Mouse (Mus musculus) hindbrain, embryonic 14.5 days (tissue): Measurements from ENCODE around the gene Dydc1. TPM values are rescaled to one million over a fixed set of nuclear protein-coding genes. Genes with fewer than 3 reads are reported as not detected.
A peak's percentile ranks its signal among the peaks of the same experiment; 100 is the strongest.

Experiments used
- ATAC-seq: fragments of 200-750 bp; cut with Nextera tagmentation; 2 replicates; pipeline ENCODE4 v1.8.0; 2017; ENCODE audit warnings: moderate number of reproducible peaks, mild to moderate bottlenecking, moderate TSS enrichment, moderate library complexity; ENCODE audit not compliant: low FRiP score
- DNase-seq: peaks from one replicate; pipeline ENCODE4 v3.0.0-alpha.2; 2015; ENCODE audit warnings: low spot score
- H3K27ac ChIP-seq: fragments of 300-500 bp; sonication (generic); 2 replicates; pipeline ENCODE4 v1.5.1; 2014; ENCODE audit warnings: mild to moderate bottlenecking, moderate library complexity
- H3K27me3 ChIP-seq: fragments of 300-500 bp; sonication (generic); 2 replicates; pipeline ENCODE4 v1.6.1; 2014; ENCODE audit warnings: mild to moderate bottlenecking, low read length, mixed read lengths; ENCODE audit not compliant: control insufficient read depth, insufficient read depth
- H3K36me3 ChIP-seq: fragments of 300-500 bp; sonication (generic); replicated peaks from 2 replicates; pipeline ENCODE4 v1.6.1; 2014; ENCODE audit not compliant: control insufficient read depth, insufficient read depth
- H3K4me1 ChIP-seq: fragments of 300-500 bp; sonication (generic); replicated peaks from 2 replicates; pipeline ENCODE4 v1.6.1; 2014; ENCODE audit warnings: antibody characterized with exemption, low read length, mixed read lengths; ENCODE audit not compliant: control insufficient read depth, insufficient read depth
- H3K4me2 ChIP-seq: fragments of 300-500 bp; sonication (generic); replicated peaks from 2 replicates; pipeline ENCODE4 v1.6.1; 2014; ENCODE audit warnings: mild to moderate bottlenecking, moderate library complexity
- H3K4me3 ChIP-seq: fragments of 300-500 bp; sonication (generic); replicated peaks from 2 replicates; pipeline ENCODE4 v1.5.1; 2014; ENCODE audit warnings: mild to moderate bottlenecking, low read length
- H3K9ac ChIP-seq: fragments of 300-500 bp; sonication (generic); 2 replicates; pipeline ENCODE4 v1.6.1; 2014
- H3K9me3 ChIP-seq: fragments of 300-500 bp; sonication (generic); 2 replicates; pipeline ENCODE4 v1.6.1; 2016; ENCODE audit warnings: low read length; ENCODE audit not compliant: control insufficient read depth
- WGBS: fragments of 180-500 bp; shearing (Covaris S2); extraction: QIAGEN DNeasy Blood & Tissue Kit; methylation state at CpG from one replicate; pipeline ENCODE4 v1.1.7; 2014; 5-methylcytosine and 5-hydroxymethylcytosine counted together
- polyA plus RNA-seq: library from polyadenylated mRNA; unstranded; fragments of >200 nt; fragmentation: Nextera tagmentation; extraction: Ambion mirVana; gene quantifications from 2 replicates; pipeline ENCODE4 v1.2.1, GENCODE M21; 2014

The Dydc1 gene
- polyA plus RNA-seq, 1 experiment from 2014 or later = not detected

- Histone ChIP-seq H3K27me3 (no peaks in the 10 kb centered on the region), H3K4me3 (no peak overlapping the region), H3K36me3 (no peaks in the 10 kb centered on the region), H3K27ac (no peak overlapping the region), H3K4me1 (no peaks in the 10 kb centered on the region), H3K9me3 (no peaks in the 10 kb centered on the region), H3K4me2 (no peak overlapping the region), H3K9ac (no peak overlapping the region)
- no peak for ATAC-seq
- 82% methylated on average over 4 of the region's 4 CpGs for WGBS
- no peak for DNase-seq
Observed at GRCm38 (mm10) chr14:41112944-41113343, 40.2 kb downstream of the Dydc1 start.

- Histone ChIP-seq H3K4me1 (no peaks in the 10 kb centered on the region), H3K27me3 (no peaks in the 10 kb centered on the region), H3K4me2 (no peak overlapping the region), H3K9ac (no peak overlapping the region), H3K27ac (no peak overlapping the region), H3K36me3 (no peaks in the 10 kb centered on the region), H3K9me3 (no peaks in the 10 kb centered on the region), H3K4me3 (no peak overlapping the region)
- 89% methylated on average over 3 of the region's 3 CpGs for WGBS
- DNase-seq (no peak), ATAC-seq (no peak)
Observed at GRCm38 (mm10) chr14:41116271-41116670, 43.6 kb downstream of the Dydc1 start.

- H3K4me1 ChIP-seq = no peaks in the 10 kb centered on the region
- 89% methylated on average over 5 of the region's 5 CpGs for WGBS
- H3K4me2 ChIP-seq = no peak overlapping the region
- DNase-seq (no peak), ATAC-seq (no peak)
- no peaks in the 10 kb centered on the region for H3K27me3 ChIP-seq
- no peaks in the 10 kb centered on the region for H3K9me3 ChIP-seq
- H3K4me3 ChIP-seq = no peak overlapping the region
- H3K27ac ChIP-seq = no peak overlapping the region
- H3K36me3 ChIP-seq = no peaks in the 10 kb centered on the region
- no peak overlapping the region for H3K9ac ChIP-seq
Observed at GRCm38 (mm10) chr14:41124683-41125082, 52.0 kb downstream of the Dydc1 start.

GRCm38 (mm10) chr14:41127997-41128396 is 55.3 kb downstream of the Dydc1 start:
- WGBS = 26% methylated on average over 4 of the region's 4 CpGs
- H3K4me2 ChIP-seq = no peak overlapping the region
- H3K9me3 ChIP-seq = no peaks in the 10 kb centered on the region
- no peaks in the 10 kb centered on the region for H3K36me3 ChIP-seq
- no peaks in the 10 kb centered on the region for H3K4me1 ChIP-seq
- no peak overlapping the region for H3K4me3 ChIP-seq
- no peak overlapping the region for H3K27ac ChIP-seq
- H3K27me3 ChIP-seq = no peaks in the 10 kb centered on the region
- ATAC-seq (peak; percentile 60; the same call in 1 of the 2 replicates), DNase-seq (peak; percentile 61)
- H3K9ac ChIP-seq = no peak overlapping the region

GRCm38 (mm10) chr14:41131540-41131939 is 58.8 kb downstream of the Dydc1 start, which contains the start of gene Sftpa1:
Sftpa1 (plus strand) TSS chr14:41131782.
- no peak within 1 kb of the TSS for H3K4me3 ChIP-seq
- no peaks in the 10 kb centered on the region for H3K36me3 ChIP-seq
- no peak within 1 kb of the TSS for H3K9ac ChIP-seq
- DNase-seq (no peak), ATAC-seq (no peak)
- no peak within 1 kb of the TSS for H3K27ac ChIP-seq
- no peaks in the 10 kb centered on the region for H3K4me1 ChIP-seq
- H3K9me3 ChIP-seq = no peaks in the 10 kb centered on the region
- H3K4me2 ChIP-seq = no peak within 1 kb of the TSS
- H3K27me3 ChIP-seq = no peaks in the 10 kb centered on the region
- 94% methylated on average over 7 of the region's 7 CpGs for WGBS

- no peaks in the 10 kb centered on the region for H3K4me1 ChIP-seq
- H3K4me3 ChIP-seq = no peak overlapping the region
- no peak overlapping the region for H3K27ac ChIP-seq
- H3K36me3 ChIP-seq = no peaks in the 10 kb centered on the region
- H3K4me2 ChIP-seq = no peak overlapping the region
- no peak for DNase-seq
- no peaks in the 10 kb centered on the region for H3K27me3 ChIP-seq
- no peak overlapping the region for H3K9ac ChIP-seq
- no peak for ATAC-seq
- no peaks in the 10 kb centered on the region for H3K9me3 ChIP-seq
Observed at GRCm38 (mm10) chr14:41137006-41137405, 64.3 kb downstream of the Dydc1 start.

GRCm38 (mm10) chr14:41140686-41141085 is 68.0 kb downstream of the Dydc1 start:
- no peak for ATAC-seq
- 85% methylated on average over 1 of the region's 1 CpGs for WGBS
- Histone ChIP-seq H3K27me3 (no peaks in the 10 kb centered on the region), H3K36me3 (no peaks in the 10 kb centered on the region), H3K9me3 (no peaks in the 10 kb centered on the region), H3K27ac (no peak overlapping the region), H3K4me3 (no peak overlapping the region), H3K4me2 (no peak overlapping the region), H3K4me1 (no peaks in the 10 kb centered on the region), H3K9ac (no peak overlapping the region)
- DNase-seq = no peak

Other genes starting within 250 kb of the Dydc1 start
- 1.1 and 1.7 TPM in 2 replicates for gene Sh2d4b, start 179.6 kb upstream of the Dydc1 start, polyA plus RNA-seq
- gene Tspan14, start 106.1 kb upstream of the Dydc1 start, polyA plus RNA-seq = 65.6 and 70.1 TPM in 2 replicates
- gene Fam213a, start 59.1 kb upstream of the Dydc1 start, polyA plus RNA-seq = 86.6 and 94.3 TPM in 2 replicates
- 0.70 and 1.6 TPM in 2 replicates for gene Dydc2, start 3.7 kb upstream of the Dydc1 start, polyA plus RNA-seq
- not detected in 2 replicates for gene Mat1a, start 32.1 kb downstream of the Dydc1 start, polyA plus RNA-seq
- not detected in 2 replicates for gene Sftpa1, start 58.9 kb downstream of the Dydc1 start, polyA plus RNA-seq
- not detected in 2 replicates for gene Mbl1, start 78.5 kb downstream of the Dydc1 start, polyA plus RNA-seq
- not detected in 2 replicates for gene Sftpd, start 112.2 kb downstream of the Dydc1 start, polyA plus RNA-seq
- gene Gm2832, start 205.9 kb downstream of the Dydc1 start, polyA plus RNA-seq = 0.17 and 0.60 TPM in 2 replicates